Mouse (Mus musculus) stomach, embryonic 15.5 days (tissue): ENCODE measurements around the gene Zfp512b. TPM values are rescaled to one million over a fixed set of nuclear protein-coding genes. Genes with fewer than 3 reads are reported as not detected.

Experiments used
- ATAC-seq: fragments of 200-750 bp; cut with Nextera tagmentation; 2 replicates; pipeline ENCODE4 v1.8.0; 2017; ENCODE audit warnings: low read depth, moderate number of reproducible peaks, moderate TSS enrichment; ENCODE audit not compliant: insufficient read depth, low FRiP score
- H3K27ac ChIP-seq: fragments of 300-500 bp; sonication (generic); 2 replicates; pipeline ENCODE4 v1.5.1; 2015; ENCODE audit warnings: mild to moderate bottlenecking, inconsistent platforms
- H3K27me3 ChIP-seq: fragments of 300-500 bp; sonication (generic); replicated peaks from 2 replicates; pipeline ENCODE4 v1.6.1; 2015; ENCODE audit warnings: inconsistent platforms
- H3K36me3 ChIP-seq: fragments of 300-500 bp; sonication (generic); 2 replicates; pipeline ENCODE4 v1.6.1; 2015; ENCODE audit warnings: inconsistent platforms
- H3K4me1 ChIP-seq: fragments of 300-500 bp; sonication (generic); 2 replicates; pipeline ENCODE4 v1.6.1; 2015; ENCODE audit warnings: inconsistent platforms
- H3K4me2 ChIP-seq: fragments of 300-500 bp; sonication (generic); 2 replicates; pipeline ENCODE4 v1.6.1; 2015; ENCODE audit warnings: mild to moderate bottlenecking, inconsistent platforms
- H3K4me3 ChIP-seq: fragments of 300-500 bp; sonication (generic); replicated peaks from 2 replicates; pipeline ENCODE4 v1.5.1; 2015; ENCODE audit warnings: inconsistent platforms
- H3K9ac ChIP-seq: fragments of 300-500 bp; sonication (generic); 2 replicates; pipeline ENCODE4 v1.6.1; 2015; ENCODE audit warnings: inconsistent platforms
- H3K9me3 ChIP-seq: fragments of 300-500 bp; sonication (generic); 2 replicates; pipeline ENCODE4 v1.6.1; 2016; ENCODE audit warnings: inconsistent platforms
- WGBS: fragments of 180-500 bp; shearing (Covaris S2); methylation state at CpG from one replicate; pipeline ENCODE4 v1.1.7; 2015; 5-methylcytosine and 5-hydroxymethylcytosine counted together
- microRNA-seq: library from miRNA; unstranded; fragments of <30 nt; microRNA quantifications from one replicate; pipeline ENCODE4, GENCODE M21; 2016
- polyA plus RNA-seq: library from polyadenylated mRNA; unstranded; fragments of >200 nt; fragmentation: Nextera tagmentation; extraction: Ambion mirVana; gene quantifications from 2 replicates; pipeline ENCODE4 v1.2.1, GENCODE M21; 2015

Zfp512b gene
- polyA plus RNA-seq, 1 experiment from 2014 or later, result 48.5 TPM

DNA sequence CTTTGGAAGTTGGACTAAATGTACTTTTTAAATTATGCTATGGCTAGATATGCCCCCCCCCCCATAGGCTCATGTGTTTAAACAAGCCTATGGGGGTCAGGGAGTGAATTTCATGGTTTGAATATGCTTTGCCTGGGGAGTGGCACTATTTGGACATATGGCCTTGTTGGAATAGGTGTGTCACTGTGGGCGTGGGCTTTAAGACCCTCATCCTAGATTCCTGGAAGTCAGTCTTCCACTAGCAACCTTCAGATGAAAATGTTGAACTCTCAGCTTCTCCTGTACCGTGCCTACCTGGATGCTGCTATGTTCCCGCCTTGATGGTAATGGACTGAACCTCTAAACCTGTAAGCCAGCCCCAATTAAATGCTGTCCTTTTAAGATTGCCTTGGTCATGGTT lies 60.0 kb downstream of the Zfp512b start:
- H3K9me3 ChIP-seq, result peaks cover 3% of the 10 kb centered on the region; the same call in 1 of the 2 replicates
- H3K9ac ChIP-seq, result no peak overlapping the region
- no peak for ATAC-seq
- H3K36me3 ChIP-seq, result peaks cover 5% of the 10 kb centered on the region; the same call in 1 of the 2 replicates
- H3K4me1 ChIP-seq, result peaks cover 2% of the 10 kb centered on the region; the same call in 1 of the 2 replicates
- H3K4me3 ChIP-seq, result no peak overlapping the region
- H3K27ac ChIP-seq, result no peak overlapping the region
- 92% methylated on average over 3 of the region's 3 CpGs for WGBS
- no peaks in the 10 kb centered on the region for H3K27me3 ChIP-seq
- H3K4me2 ChIP-seq, result no peak overlapping the region

Small RNAs within 50 kb of the gene (microRNA-seq; reads per million reads assigned to microRNA genes)
- not detected for gene Mir7006

Other genes with a start within 250 kb of the Zfp512b start
- 36.2 and 38.5 TPM in 2 replicates for gene Zgpat, start 227.9 kb downstream of the Zfp512b start, polyA plus RNA-seq
- 58.6 and 62.4 TPM in 2 replicates for gene Arfrp1, start 227.4 kb downstream of the Zfp512b start, polyA plus RNA-seq
- gene Lime1, start 212.7 kb downstream of the Zfp512b start, polyA plus RNA-seq, result 18.2 and 20.2 TPM in 2 replicates
- gene Zbtb46, start 133.4 kb downstream of the Zfp512b start, polyA plus RNA-seq, result 9.7 and 10.0 TPM in 2 replicates
- 0.17 and 0.23 TPM in 2 replicates for gene Abhd16b, start 99.6 kb downstream of the Zfp512b start, polyA plus RNA-seq
- 136 and 140 TPM in 2 replicates for gene Tpd52l2, start 95.7 kb downstream of the Zfp512b start, polyA plus RNA-seq
- gene Dnajc5, start 72.3 kb downstream of the Zfp512b start, polyA plus RNA-seq, result 76.4 and 82.1 TPM in 2 replicates
- gene Uckl1, start 7.9 kb downstream of the Zfp512b start, polyA plus RNA-seq, result 60.9 and 63.5 TPM in 2 replicates
- 52.7 and 56.6 TPM in 2 replicates for gene Prpf6, start 935 bp downstream of the Zfp512b start, polyA plus RNA-seq
- gene Samd10, start 6.4 kb upstream of the Zfp512b start, polyA plus RNA-seq, result 25.0 and 26.9 TPM in 2 replicates
- 0.36 and 1.2 TPM in 2 replicates for gene Gm29797, start 64.2 kb upstream of the Zfp512b start, polyA plus RNA-seq
- gene Sox18, start 78.8 kb upstream of the Zfp512b start, polyA plus RNA-seq, result 28.7 and 32.0 TPM in 2 replicates
- 21.5 and 24.2 TPM in 2 replicates for gene Tcea2, start 87.5 kb upstream of the Zfp512b start, polyA plus RNA-seq
- gene Rgs19, start 101.2 kb upstream of the Zfp512b start, polyA plus RNA-seq, result 51.7 and 53.3 TPM in 2 replicates
- not detected in 2 replicates for gene Lkaaear1, start 105.6 kb upstream of the Zfp512b start, polyA plus RNA-seq
- gene Oprl1, start 122.2 kb upstream of the Zfp512b start, polyA plus RNA-seq, result 1.3 and 2.3 TPM in 2 replicates
- gene Myt1, start 170.5 kb upstream of the Zfp512b start, polyA plus RNA-seq, result 2.4 and 2.9 TPM in 2 replicates
- 28.0 and 29.3 TPM in 2 replicates for gene Pcmtd2, start 245.1 kb upstream of the Zfp512b start, polyA plus RNA-seq